Mouse (Mus musculus): ENCODE results near the gene Fam205a1. TPM values are rescaled to one million over a fixed set of nuclear protein-coding genes. Genes with fewer than 3 reads are reported as not detected.

Fam205a1 gene
- total RNA-seq (2023) = not detected

GRCm38 (mm10) chr4:42853788-42854187 lies at the start of gene Fam205a1:
Gene Fam205a1, minus strand, starts transcription at chr4:42853888.

GRCm38 (mm10) chr4:42874134-42874533 lies 20.4 kb upstream of the Fam205a1 start, which contains the start of gene Fam205c:
Gene Fam205c, minus strand, starts transcription at chr4:42874234.

GRCm38 (mm10) chr4:42856671-42857070 lies 3.0 kb upstream of the Fam205a1 start, which contains the start of gene Gm12394:
Gene Gm12394, minus strand, starts transcription at chr4:42856771.

Other genes starting within 250 kb of the Fam205a1 start
- gene Gm10591, start 241.7 kb downstream of the Fam205a1 start, total RNA-seq (2023) = not detected
- gene Gm2564, start 224.2 kb downstream of the Fam205a1 start, total RNA-seq (2023) = not detected
- gene Ccl27b, start 198.6 kb downstream of the Fam205a1 start, total RNA-seq (2023) = not detected
- not detected for gene Il11ra2, start 192.0 kb downstream of the Fam205a1 start, total RNA-seq (2023)
- not detected for gene 4930578G10Rik, start 118.3 kb downstream of the Fam205a1 start, total RNA-seq (2023)
- not detected for gene Ccl19, start 97.3 kb downstream of the Fam205a1 start, total RNA-seq (2023)
- not detected for gene Ccl21a, start 79.9 kb downstream of the Fam205a1 start, total RNA-seq (2023)
- gene Gm12394, start 2.9 kb upstream of the Fam205a1 start, total RNA-seq (2023) = not detected
- gene Fam205c, start 20.3 kb upstream of the Fam205a1 start, total RNA-seq (2023) = not detected
- gene Phf24, start 62.8 kb upstream of the Fam205a1 start, total RNA-seq (2023) = not detected
- gene Dnajb5, start 95.9 kb upstream of the Fam205a1 start, total RNA-seq (2023) = 23.1 TPM
- not detected for gene 1700022I11Rik, start 115.7 kb upstream of the Fam205a1 start, total RNA-seq (2023)
- 105 TPM for gene Vcp, start 146.6 kb upstream of the Fam205a1 start, total RNA-seq (2023)
- gene Fancg, start 156.6 kb upstream of the Fam205a1 start, total RNA-seq (2023) = 22.3 TPM
- gene Pigo, start 171.9 kb upstream of the Fam205a1 start, total RNA-seq (2023) = 46.0 TPM
- gene Stoml2, start 177.8 kb upstream of the Fam205a1 start, total RNA-seq (2023) = 67.9 TPM
- gene Fam214b, start 192.3 kb upstream of the Fam205a1 start, total RNA-seq (2023) = 8.6 TPM
- gene Unc13b, start 205.1 kb upstream of the Fam205a1 start, total RNA-seq (2023) = 0.80 TPM